Mouse (Mus musculus) heart, adult 2 months (tissue): ENCODE data around the gene Aox2. TPM values are rescaled to one million over a fixed set of nuclear protein-coding genes. Genes with fewer than 3 reads are reported as not detected.

Experiments
- DNase-seq, 2 experiments: peaks; one replicate each; pipeline ENCODE4 v3.0.0; 2021
- H3K27ac ChIP-seq: fragments of 200-600 bp; 2 replicates; pipeline ENCODE4 v1.8.1; 2022
- H3K27me3 ChIP-seq: fragments of 200-500 bp; 2 replicates; pipeline ENCODE4 v1.6.1; 2012; ENCODE audit warnings: mild to moderate bottlenecking, low read length, inconsistent platforms, mixed read lengths; ENCODE audit not compliant: control insufficient read depth, insufficient read depth
- H3K36me3 ChIP-seq: fragments of 200-500 bp; 2 replicates; pipeline ENCODE4 v1.6.1; 2012; ENCODE audit warnings: low read length, inconsistent platforms; ENCODE audit not compliant: control insufficient read depth, insufficient read depth
- H3K4me1 ChIP-seq: fragments of 200-500 bp; 2 replicates; pipeline ENCODE4 v1.6.1; 2011; ENCODE audit warnings: low read length; ENCODE audit not compliant: control insufficient read depth, insufficient read depth
- H3K4me3 ChIP-seq: fragments of 200-600 bp; 2 replicates; pipeline ENCODE4 v1.8.1; 2022
- H3K79me2 ChIP-seq: fragments of 200-500 bp; replicated peaks from 2 replicates; pipeline ENCODE4 v1.6.1; 2012; ENCODE audit warnings: mild to moderate bottlenecking, inconsistent platforms, low read length, moderate library complexity, mixed read lengths; ENCODE audit not compliant: control insufficient read depth, insufficient read depth
- H3K9ac ChIP-seq: fragments of 200-500 bp; 2 replicates; pipeline ENCODE4 v1.6.1; 2012; ENCODE audit warnings: low read depth, mild to moderate bottlenecking, control low read depth, inconsistent platforms, low read length, mixed read lengths
- CTCF ChIP-seq: fragments of 200-600 bp; IDR thresholded peaks from 2 replicates; pipeline ENCODE4 v1.8.1; 2022; ENCODE audit warnings: antibody characterized with exemption, mild to moderate bottlenecking, moderate library complexity
- EP300 ChIP-seq: fragments of 200-500 bp; IDR thresholded peaks from 2 replicates; pipeline ENCODE4 v1.6.1; 2011; ENCODE audit warnings: low read depth, low read length, control low read depth; ENCODE audit not compliant: insufficient read depth
- POLR2A ChIP-seq: fragments of 200-500 bp; IDR thresholded peaks from 2 replicates; pipeline ENCODE4 v1.6.1; 2011; ENCODE audit warnings: mild to moderate bottlenecking, low read depth, low read length, control low read depth; ENCODE audit not compliant: insufficient read depth
- WGBS: fragments of 180-500 bp; shearing (Covaris S2); methylation state at CpG from one replicate; pipeline ENCODE4 v1.1.7; 2018; 5-methylcytosine and 5-hydroxymethylcytosine counted together
- intact Hi-C: fragments of 180-260 bp; cut with DNase I; formaldehyde crosslinking; loops from one replicate; pipeline ENCODE4 v1.15.1; 2025
- polyA plus RNA-seq: library from polyadenylated mRNA; depleted of rRNA; stranded (reverse); fragments of >200 nt; gene quantifications from 2 replicates; pipeline ENCODE4 v1.2.3, GENCODE M21; 2012
- total RNA-seq, 2 experiments: library from RNA; stranded (reverse); gene quantifications; 2 replicates each; pipeline ENCODE4 v1.2.3; 2021

Aox2 gene
- total and polyA plus RNA-seq, 3 experiments = not detected

GRCm38 (mm10) chr1:58309853-58310252 is 31.7 kb downstream of the Aox2 start:
- Histone ChIP-seq H3K9ac (no peak overlapping the region), H3K36me3 (no peaks in the 10 kb centered on the region), H3K27me3 (no peaks in the 10 kb centered on the region), H3K4me1 (no peaks in the 10 kb centered on the region), H3K27ac (no peak overlapping the region), H3K4me3 (no peak overlapping the region), H3K79me2 (no peaks in the 10 kb centered on the region)
- DNase-seq = no peak
- intact Hi-C loops = no loop called here
- TF ChIP-seq EP300 = no peak
- no peak for TF ChIP-seq CTCF
- TF ChIP-seq POLR2A = no peak
- 61% methylated on average over 4 of the region's 4 CpGs for WGBS

- no peaks in the 10 kb centered on the region for H3K79me2 ChIP-seq
- H3K36me3 ChIP-seq = no peaks in the 10 kb centered on the region
- no peak overlapping the region for H3K27ac ChIP-seq
- H3K27me3 ChIP-seq = no peaks in the 10 kb centered on the region
- no peak overlapping the region for H3K4me3 ChIP-seq
- WGBS = 68% methylated on average over 7 of the region's 7 CpGs
- TF ChIP-seq POLR2A (no peak), CTCF (no peak), EP300 (no peak)
- no peak overlapping the region for H3K9ac ChIP-seq
- no peaks in the 10 kb centered on the region for H3K4me1 ChIP-seq
- no peak for DNase-seq
- intact Hi-C loops = no loop called here
Observed at GRCm38 (mm10) chr1:58311221-58311864, 33.2 kb downstream of the Aox2 start.

- WGBS = 86% methylated on average over 8 of the region's 8 CpGs
- H3K36me3 ChIP-seq = no peaks in the 10 kb centered on the region
- no peak overlapping the region for H3K4me3 ChIP-seq
- no peaks in the 10 kb centered on the region for H3K27me3 ChIP-seq
- intact Hi-C loops = no loop called here
- no peaks in the 10 kb centered on the region for H3K79me2 ChIP-seq
- no peak overlapping the region for H3K27ac ChIP-seq
- TF ChIP-seq CTCF (no peak), POLR2A (no peak), EP300 (no peak)
- DNase-seq = no peak
- no peaks in the 10 kb centered on the region for H3K4me1 ChIP-seq
- H3K9ac ChIP-seq = no peak overlapping the region
Observed at GRCm38 (mm10) chr1:58313173-58313572, 35.0 kb downstream of the Aox2 start.

- Histone ChIP-seq H3K4me1 (no peaks in the 10 kb centered on the region), H3K4me3 (no peak overlapping the region), H3K27me3 (no peaks in the 10 kb centered on the region), H3K27ac (no peak overlapping the region), H3K9ac (no peak overlapping the region), H3K79me2 (no peaks in the 10 kb centered on the region), H3K36me3 (no peaks in the 10 kb centered on the region)
- 65% methylated on average over 6 of the region's 6 CpGs for WGBS
- intact Hi-C loops = no loop called here
- no peak for DNase-seq
- TF ChIP-seq CTCF (no peak), POLR2A (no peak), EP300 (no peak)
Observed at GRCm38 (mm10) chr1:58315532-58315931, 37.4 kb downstream of the Aox2 start.

GRCm38 (mm10) chr1:58333222-58333621 is 55.1 kb downstream of the Aox2 start:
- H3K79me2 ChIP-seq = no peaks in the 10 kb centered on the region
- no peak for DNase-seq
- H3K27ac ChIP-seq = no peak overlapping the region
- TF ChIP-seq POLR2A (no peak), CTCF (no peak)
- intact Hi-C loops = no loop called here
- H3K9ac ChIP-seq = no peak overlapping the region
- 15% methylated on average over 4 of the region's 4 CpGs for WGBS
- H3K27me3 ChIP-seq = no peaks in the 10 kb centered on the region
- no peaks in the 10 kb centered on the region for H3K4me1 ChIP-seq
- no peak overlapping the region for H3K4me3 ChIP-seq
- H3K36me3 ChIP-seq = no peaks in the 10 kb centered on the region

- H3K36me3 ChIP-seq = no peaks in the 10 kb centered on the region
- TF ChIP-seq CTCF = no peak
- TF ChIP-seq POLR2A = no peak
- H3K79me2 ChIP-seq = no peaks in the 10 kb centered on the region
- intact Hi-C loops = no loop called here
- H3K27ac ChIP-seq = no peak overlapping the region
- DNase-seq = no peak
- WGBS = 32% methylated on average over 1 of the region's 1 CpGs
- H3K27me3 ChIP-seq = no peaks in the 10 kb centered on the region
- H3K4me1 ChIP-seq = peaks cover 1% of the 10 kb centered on the region; the same call in 1 of the 2 replicates
- no peak overlapping the region for H3K4me3 ChIP-seq
- H3K9ac ChIP-seq = no peak overlapping the region
Observed at GRCm38 (mm10) chr1:58339901-58340300, 61.8 kb downstream of the Aox2 start.
